Mouse (Mus musculus) liver, adult 2 months (tissue): ENCODE data around the gene March7.

Source experiments
- CTCF ChIP-seq: fragments of 200-500 bp; IDR thresholded peaks from 2 replicates; pipeline ENCODE4 v1.5.1; 2011; ENCODE audit warnings: low read depth, low read length, control low read depth
- POLR2A ChIP-seq: fragments of 200-500 bp; IDR thresholded peaks from 2 replicates; pipeline ENCODE4 v1.6.1; 2011; ENCODE audit warnings: low read length, control low read depth; ENCODE audit not compliant: insufficient read depth; ENCODE audit errors: extremely low read depth

GRCm38 (mm10) chr2:60256751-60257150 lies 47.1 kb downstream of the March7 start:
- TF ChIP-seq CTCF: no peak
- TF ChIP-seq POLR2A: no peak
